Mouse (Mus musculus) gastrocnemius, postnatal 25 days (tissue): Measurements from ENCODE around the gene Scfd2. TPM values are rescaled to one million over a fixed set of nuclear protein-coding genes. Genes with fewer than 3 reads are reported as not detected.

Source experiments
- DNase-seq: peaks from one replicate; pipeline ENCODE4 v3.0.0; 2022
- total RNA-seq, 2 experiments: library from RNA; stranded (reverse); gene quantifications; 1 replicate in 1 of 2; 2 replicates in 1 of 2; pipeline ENCODE4 v1.2.3; 2021

The Scfd2 gene
- total RNA-seq, 2 experiments from 2014 or later, result 9.5 to 11.7 TPM

GRCm38 (mm10) chr5:74240926-74241680, 290.5 kb downstream of the Scfd2 start:
- DNase-seq, result no peak

GRCm38 (mm10) chr5:74240298-74240697, 291.3 kb downstream of the Scfd2 start:
- DNase-seq, result no peak

GRCm38 (mm10) chr5:74239369-74239768, 292.2 kb downstream of the Scfd2 start:
- no peak for DNase-seq

GRCm38 (mm10) chr5:74233808-74234207, 297.8 kb downstream of the Scfd2 start:
- DNase-seq, result no peak

- no peak for DNase-seq
These were observed 301.0 kb downstream of the Scfd2 start for GRCm38 (mm10) chr5:74230525-74230924.

GRCm38 (mm10) chr5:74229775-74230413, 301.7 kb downstream of the Scfd2 start:
- no peak for DNase-seq

GRCm38 (mm10) chr5:74228938-74229337, 302.6 kb downstream of the Scfd2 start:
- DNase-seq, result peak; percentile 46

- DNase-seq, result no peak
These were observed 304.2 kb downstream of the Scfd2 start for GRCm38 (mm10) chr5:74227352-74227751.

GRCm38 (mm10) chr5:74226183-74226582, 305.4 kb downstream of the Scfd2 start:
- no peak for DNase-seq

- no peak for DNase-seq
These were observed 307.1 kb downstream of the Scfd2 start for GRCm38 (mm10) chr5:74224480-74224879.

- no peak for DNase-seq
These were observed 308.9 kb downstream of the Scfd2 start for GRCm38 (mm10) chr5:74222626-74223025.

GRCm38 (mm10) chr5:74218524-74218923, 313.0 kb downstream of the Scfd2 start:
- no peak for DNase-seq

GRCm38 (mm10) chr5:74215125-74215524, 316.4 kb downstream of the Scfd2 start:
- DNase-seq, result no peak

GRCm38 (mm10) chr5:74214501-74215110, 317.0 kb downstream of the Scfd2 start:
- no peak for DNase-seq

GRCm38 (mm10) chr5:74211346-74211745, 320.2 kb downstream of the Scfd2 start:
- no peak for DNase-seq

- DNase-seq, result no peak
These were observed 321.9 kb downstream of the Scfd2 start for GRCm38 (mm10) chr5:74209640-74210039.

GRCm38 (mm10) chr5:74208438-74208837, 323.1 kb downstream of the Scfd2 start:
- no peak for DNase-seq

- no peak for DNase-seq
These were observed 324.4 kb downstream of the Scfd2 start for GRCm38 (mm10) chr5:74207209-74207608.

- no peak for DNase-seq
These were observed 324.9 kb downstream of the Scfd2 start for GRCm38 (mm10) chr5:74206649-74207048.

GRCm38 (mm10) chr5:74206038-74206437, 325.5 kb downstream of the Scfd2 start:
- no peak for DNase-seq

- DNase-seq, result no peak
These were observed 326.1 kb downstream of the Scfd2 start for GRCm38 (mm10) chr5:74205509-74205908.

- no peak for DNase-seq
These were observed 327.1 kb downstream of the Scfd2 start for GRCm38 (mm10) chr5:74204465-74204864.

- DNase-seq, result no peak
These were observed 329.0 kb downstream of the Scfd2 start for GRCm38 (mm10) chr5:74202515-74202914.
